Mouse (Mus musculus) telencephalon, adult 2 months (tissue): ENCODE measurements around the gene Itgal.

Experiments used
- DNase-seq: peaks from one replicate; pipeline ENCODE4 v3.0.0-alpha.2; 2011; ENCODE audit warnings: low read depth, low spot score

Itgal gene

GRCm38 (mm10) chr7:127378310-127378921 is 82.4 kb downstream of the Itgal start:
- no peak for DNase-seq
